10 mouse cellular contexts compared by ENCODE assay signal in genomic region chr2:122365244-122365866, GRCm38 (mm10). TPM values are rescaled to one million over a fixed set of nuclear protein-coding genes. Genes with fewer than 3 reads are reported as not detected.
DNase-seq lines count a peak whose midpoint lies in the region; ATAC-seq and TF ChIP-seq lines count a peak whose summit lies in the region.
"Had no signal": no experiment of that assay in that cellular context is flagged by ENCODE, and none has a peak within 500 bp of the region (broad histone marks: within the 10 kb centered on the region; RNA-seq: fewer than 3 reads in every experiment).

No protein-coding gene starts in this region.

- no peak for TF ChIP-seq POLR2A in MEL (IDR thresholded peaks at IDR 0.05; ENCODE audit: control insufficient read depth in 1 of 2, insufficient read depth in 1 of 2, low read depth in 1 of 2, low read length in 2 of 2, poor library complexity in 1 of 2)

- H3K9me3 ChIP-seq in kidney, postnatal 0 days (replicated peaks; ENCODE audit: low read length) = no peaks in the 10 kb centered on the region
- no peaks in the 10 kb centered on the region for H3K9me3 ChIP-seq in kidney, embryonic 15.5 days (replicated peaks)
- no peaks in the 10 kb centered on the region for H3K9me3 ChIP-seq in MEL (replicated peaks; ENCODE audit: insufficient read depth, low read length)
- H3K9me3 ChIP-seq in liver, postnatal 0 days (ENCODE audit: low read length) = no peaks in the 10 kb centered on the region
- no peaks in the 10 kb centered on the region for H3K9me3 ChIP-seq in heart, embryonic 12.5 days (replicated peaks)

- H3K27me3 ChIP-seq in kidney, postnatal 0 days (ENCODE audit: insufficient read depth, low read length) = no peaks in the 10 kb centered on the region
- H3K27me3 ChIP-seq in kidney, embryonic 15.5 days = peaks cover 4% of the 10 kb centered on the region; the same call in 1 of the 2 replicates
- H3K27me3 ChIP-seq in MEL (ENCODE audit: control insufficient read depth in 1 of 2, insufficient read depth in 2 of 2, low read length in 2 of 2) = no peaks in the 10 kb centered on the region
- no peaks in the 10 kb centered on the region for H3K27me3 ChIP-seq in liver, postnatal 0 days (ENCODE audit: insufficient read depth, low read length)
- H3K27me3 ChIP-seq in heart, embryonic 12.5 days (replicated peaks) = peaks cover 3% of the 10 kb centered on the region; the same call in 1 of the 2 replicates

- no peak for DNase-seq in kidney, postnatal 0 days (ENCODE audit: low spot score)
- DNase-seq in MEL (ENCODE audit: low read depth, low spot score) = peak; percentile 68
- peak; percentile 56 to 63 for DNase-seq in cerebellum, postnatal 14 days
- no peak for DNase-seq in liver, postnatal 0 days
- no peak for DNase-seq in urinary bladder, adult 18-20 months (ENCODE audit: low spot score in 2 of 2)
- DNase-seq: thymus, adult 2 months had no signal

- no peak overlapping the region for H3K9ac ChIP-seq in kidney, postnatal 0 days (ENCODE audit: low read depth, low read length)
- no peak overlapping the region for H3K9ac ChIP-seq in kidney, embryonic 15.5 days
- no peak overlapping the region for H3K9ac ChIP-seq in MEL (ENCODE audit: control insufficient read depth, low read depth, low read length, poor library complexity, severe bottlenecking)
- H3K9ac ChIP-seq in liver, postnatal 0 days (replicated peaks) = no peak overlapping the region
- no peak overlapping the region for H3K9ac ChIP-seq in heart, embryonic 12.5 days

- H3K4me3 ChIP-seq in kidney, postnatal 0 days (replicated peaks; ENCODE audit: low read depth, low read length) = no peak overlapping the region
- no peak overlapping the region for H3K4me3 ChIP-seq in kidney, embryonic 15.5 days (replicated peaks)
- no peak overlapping the region for H3K4me3 ChIP-seq in MEL (ENCODE audit: control insufficient read depth in 1 of 2, insufficient read depth in 1 of 2, low read depth in 2 of 2, low read length in 2 of 2)
- no peak overlapping the region for H3K4me3 ChIP-seq in liver, postnatal 0 days (ENCODE audit: low read depth, low read length)
- H3K4me3 ChIP-seq in heart, embryonic 12.5 days = no peak overlapping the region

- TF ChIP-seq CTCF in kidney, postnatal 0 days (IDR thresholded peaks at IDR 0.05; ENCODE audit: low read depth) = peak; percentile 39; the same call in 1 of the 2 replicates
- peak; percentile 56 to 58 (median 57) for TF ChIP-seq CTCF in MEL (IDR thresholded peaks at IDR 0.05 in 2 of 3, conservative IDR thresholded peaks at IDR 0.05 in 1 of 3; ENCODE audit: control insufficient read depth in 1 of 3, insufficient read depth in 1 of 3, low read depth in 2 of 3, low read length in 3 of 3, poor library complexity in 1 of 3, severe bottlenecking in 1 of 3)
- peak; percentile 55 for TF ChIP-seq CTCF in liver, postnatal 0 days (IDR thresholded peaks at IDR 0.05; ENCODE audit: low read depth)

- peaks cover 7% of the 10 kb centered on the region for H3K4me1 ChIP-seq in kidney, postnatal 0 days (replicated peaks; ENCODE audit: insufficient read depth, low read length)
- H3K4me1 ChIP-seq in kidney, embryonic 15.5 days = peaks cover 35% of the 10 kb centered on the region
- H3K4me1 ChIP-seq in MEL (ENCODE audit: control insufficient read depth in 1 of 2, insufficient read depth in 2 of 2, low read length in 2 of 2) = peaks cover 10 to 20% of the 10 kb centered on the region in 2 experiments
- peaks cover 29% of the 10 kb centered on the region for H3K4me1 ChIP-seq in liver, postnatal 0 days (ENCODE audit: insufficient read depth)
- peaks cover 47% of the 10 kb centered on the region for H3K4me1 ChIP-seq in heart, embryonic 12.5 days (replicated peaks)

- no peak; the same call in 1 of the 2 replicates for TF ChIP-seq RAD21 in MEL (IDR thresholded peaks at IDR 0.05; ENCODE audit: low read depth, low read length)

- 89% methylated on average over 10 of the region's 10 CpGs for WGBS in kidney, postnatal 0 days
- WGBS in kidney, embryonic 15.5 days = 86% methylated on average over 10 of the region's 10 CpGs
- 83% methylated on average over 10 of the region's 10 CpGs for WGBS in liver, postnatal 0 days (ENCODE audit: insufficient replicate concordance)
- 80% methylated on average over 10 of the region's 10 CpGs for WGBS in heart, embryonic 12.5 days

- H3K79me2 ChIP-seq in MEL (ENCODE audit: control insufficient read depth, insufficient read depth, low read length, poor library complexity) = no peaks in the 10 kb centered on the region; the same call in 1 of the 2 replicates

- H3K4me2 ChIP-seq in kidney, postnatal 0 days (ENCODE audit: low read length) = no peak overlapping the region
- H3K4me2 ChIP-seq in kidney, embryonic 15.5 days = no peak overlapping the region
- no peak overlapping the region for H3K4me2 ChIP-seq in liver, postnatal 0 days (ENCODE audit: low read depth, low read length)
- H3K4me2 ChIP-seq in heart, embryonic 12.5 days = no peak overlapping the region

- H3K36me3 ChIP-seq in kidney, postnatal 0 days (ENCODE audit: insufficient read depth, low read length) = peaks cover 6% of the 10 kb centered on the region; the same call in 1 of the 2 replicates
- peaks cover 12% of the 10 kb centered on the region for H3K36me3 ChIP-seq in kidney, embryonic 15.5 days
- peaks cover 0 to 16% of the 10 kb centered on the region in 2 experiments; a peak in 2 of 4 replicates for H3K36me3 ChIP-seq in MEL (ENCODE audit: control insufficient read depth in 1 of 2, insufficient read depth in 2 of 2, low read length in 2 of 2)
- peaks cover 5% of the 10 kb centered on the region; the same call in 1 of the 2 replicates for H3K36me3 ChIP-seq in liver, postnatal 0 days (replicated peaks; ENCODE audit: insufficient read depth, low read length)
- H3K36me3 ChIP-seq in heart, embryonic 12.5 days = peaks cover 7% of the 10 kb centered on the region; the same call in 1 of the 2 replicates

- ATAC-seq in kidney, postnatal 0 days (replicated peaks; ENCODE audit: low FRiP score, low read depth) = no peak
- no peak for ATAC-seq in kidney, embryonic 15.5 days (replicated peaks; ENCODE audit: low FRiP score)
- no peak for ATAC-seq in liver, postnatal 0 days
- no peak for ATAC-seq in heart, embryonic 12.5 days (ENCODE audit: insufficient number of reproducible peaks, low FRiP score)

- no peak overlapping the region for H3K27ac ChIP-seq in kidney, postnatal 0 days
- H3K27ac ChIP-seq in kidney, embryonic 15.5 days = no peak overlapping the region
- no peak overlapping the region; the same call in 1 of the 2 replicates for H3K27ac ChIP-seq in MEL (ENCODE audit: control insufficient read depth, low read depth, low read length)
- peak overlapping the region; percentile 19; the same call in 1 of the 2 replicates for H3K27ac ChIP-seq in liver, postnatal 0 days (ENCODE audit: low read depth)
- H3K27ac ChIP-seq in heart, embryonic 12.5 days (ENCODE audit: poor library complexity, severe bottlenecking) = no peak overlapping the region
- H3K27ac ChIP-seq: macrophage had no signal

- no peak for TF ChIP-seq EP300 in MEL (IDR thresholded peaks at IDR 0.05; ENCODE audit: low read depth in 1 of 2, low read length in 2 of 2)
- TF ChIP-seq EP300 in liver, postnatal 0 days (IDR thresholded peaks at IDR 0.05; ENCODE audit: low read depth) = no peak

TF ChIP-seq in MEL, 35 proteins besides CTCF, POLR2A, EP300 and RAD21:
- TF ChIP-seq SMC3 (IDR thresholded peaks at IDR 0.05; ENCODE audit: low read depth, low read length) (peak; percentile 37), POLR2AphosphoS2 (IDR thresholded peaks at IDR 0.05; ENCODE audit: low read length) (no peak), KAT2A (conservative IDR thresholded peaks at IDR 0.05; ENCODE audit: low read depth, low read length) (no peak), ELF1 (IDR thresholded peaks at IDR 0.05; ENCODE audit: low read depth, low read length) (0 out of 2 replicates have a peak, but pooled peaks have one; percentile 11)

RNA-seq across cellular contexts. Expression of gene Shf, which starts 3.6 kb away (rescaled TPM):
- polyA plus RNA-seq in kidney, postnatal 0 days (2015; fragmentation: Nextera tagmentation; extraction: Ambion mirVana) = 1.3 and 2.3 TPM in 2 replicates
- polyA plus RNA-seq in kidney, embryonic 15.5 days (2015; fragmentation: Nextera tagmentation; extraction: Ambion mirVana) = 2.4 and 2.6 TPM in 2 replicates
- 3.6 and 4.3 TPM in 2 replicates for total RNA-seq in MEL (2012; rRNA removed)
- 1 to 10 TPM in 1 of 2 experiments, not detected in 1; 9.7 TPM for polyA plus RNA-seq in MEL (2012; ENCODE audit: insufficient read depth in 1 of 2, insufficient read length in 2 of 2, low read depth in 1 of 2, low replicate concordance in 2 of 2, missing spikeins in 1 of 2)
- polyA plus RNA-seq in liver, postnatal 0 days (2015; fragmentation: Nextera tagmentation; extraction: Ambion mirVana) = 1.2 and 1.3 TPM in 2 replicates
- polyA plus RNA-seq in heart, embryonic 12.5 days (2016; fragmentation: Nextera tagmentation; extraction: Ambion mirVana) = 2.6 and 2.9 TPM in 2 replicates

RNA-seq across cellular contexts. Expression of gene Duox1, which starts 49.9 kb away (rescaled TPM):
- not detected in 2 replicates for polyA plus RNA-seq in kidney, postnatal 0 days (2015; fragmentation: Nextera tagmentation; extraction: Ambion mirVana)
- polyA plus RNA-seq in kidney, embryonic 15.5 days (2015; fragmentation: Nextera tagmentation; extraction: Ambion mirVana) = 0.04 TPM in 1 of 2 replicates, not detected in the other
- total RNA-seq in MEL (2012; rRNA removed) = not detected in 2 replicates
- under 1 TPM in 1 of 2 experiments, not detected in 1; 0.01 TPM for polyA plus RNA-seq in MEL (2012; ENCODE audit: insufficient read depth in 1 of 2, insufficient read length in 2 of 2, low read depth in 1 of 2, low replicate concordance in 2 of 2, missing spikeins in 1 of 2)
- polyA plus RNA-seq in liver, postnatal 0 days (2015; fragmentation: Nextera tagmentation; extraction: Ambion mirVana) = not detected in 2 replicates
- polyA plus RNA-seq in heart, embryonic 12.5 days (2016; fragmentation: Nextera tagmentation; extraction: Ambion mirVana) = 0.04 and 0.05 TPM in 2 replicates
- total RNA-seq: hematopoietic stem cell, adult 5-6 weeks had no signal
- polyA plus RNA-seq: macrophage had no signal

RNA-seq across cellular contexts. Expression of gene Duoxa1, which starts 51.8 kb away (rescaled TPM):
- polyA plus RNA-seq in kidney, postnatal 0 days (2015; fragmentation: Nextera tagmentation; extraction: Ambion mirVana) = 0.15 TPM in 1 of 2 replicates, not detected in the other
- polyA plus RNA-seq in kidney, embryonic 15.5 days (2015; fragmentation: Nextera tagmentation; extraction: Ambion mirVana) = 0.10 TPM in 1 of 2 replicates, not detected in the other
- not detected in 2 replicates for total RNA-seq in MEL (2012; rRNA removed)
- polyA plus RNA-seq in MEL (2012; ENCODE audit: insufficient read depth in 1 of 2, insufficient read length in 2 of 2, low read depth in 1 of 2, low replicate concordance in 2 of 2, missing spikeins in 1 of 2) = not detected
- not detected in 2 replicates for polyA plus RNA-seq in liver, postnatal 0 days (2015; fragmentation: Nextera tagmentation; extraction: Ambion mirVana)
- polyA plus RNA-seq in heart, embryonic 12.5 days (2016; fragmentation: Nextera tagmentation; extraction: Ambion mirVana) = not detected in 2 replicates
- total RNA-seq: hematopoietic stem cell, adult 5-6 weeks had no signal
- polyA plus RNA-seq: macrophage had no signal

Comparison
In these comparisons a context has a peak if more than half of its experiments do, and no peak if none do; other contexts are left out.
1. DNase-seq: peak in MEL (single experiment) and cerebellum, postnatal 14 days (2 of 2); none in kidney, postnatal 0 days (single experiment), liver, postnatal 0 days (single experiment) and urinary bladder, adult 18-20 months (0 of 2).
2. Peak in every context shown above with its lines, with median percentiles within 50 percentile points of each other: CTCF ChIP-seq.